Mouse (Mus musculus) midbrain, postnatal 0 days (tissue): ENCODE measurements around the gene Cd101. TPM values are rescaled to one million over a fixed set of nuclear protein-coding genes. Genes with fewer than 3 reads are reported as not detected.

Experiments
- ATAC-seq: fragments of 200-750 bp; cut with Nextera tagmentation; 2 replicates; pipeline ENCODE4 v1.8.0; 2017; ENCODE audit warnings: moderate number of reproducible peaks, mild to moderate bottlenecking, moderate TSS enrichment, moderate library complexity; ENCODE audit not compliant: low FRiP score
- DNase-seq: peaks from one replicate; pipeline ENCODE4 v3.0.0-alpha.2; 2015; ENCODE audit warnings: low spot score
- H3K27ac ChIP-seq: fragments of 300-500 bp; sonication (generic); 2 replicates; pipeline ENCODE4 v1.5.1; 2014; ENCODE audit warnings: low read depth, mild to moderate bottlenecking, low read length, mixed read lengths
- H3K27me3 ChIP-seq: fragments of 300-500 bp; sonication (generic); 2 replicates; pipeline ENCODE4 v1.6.1; 2014; ENCODE audit warnings: low read length, control low read depth, mixed read lengths; ENCODE audit not compliant: insufficient read depth
- H3K36me3 ChIP-seq: fragments of 300-500 bp; sonication (generic); 2 replicates; pipeline ENCODE4 v1.6.1; 2014; ENCODE audit warnings: low read length, control low read depth, mixed read lengths; ENCODE audit not compliant: insufficient read depth
- H3K4me1 ChIP-seq: fragments of 300-500 bp; sonication (generic); 2 replicates; pipeline ENCODE4 v1.6.1; 2014; ENCODE audit warnings: mild to moderate bottlenecking, control low read depth, antibody characterized with exemption, low read length, mixed read lengths; ENCODE audit not compliant: insufficient read depth
- H3K4me2 ChIP-seq: fragments of 300-500 bp; sonication (generic); 2 replicates; pipeline ENCODE4 v1.6.1; 2014; ENCODE audit warnings: low read depth, mild to moderate bottlenecking, low read length, mixed read lengths; ENCODE audit not compliant: poor library complexity, severe bottlenecking
- H3K4me3 ChIP-seq: fragments of 300-500 bp; sonication (generic); 2 replicates; pipeline ENCODE4 v1.5.1; 2014; ENCODE audit warnings: low read depth, mild to moderate bottlenecking, low read length, moderate library complexity
- H3K9ac ChIP-seq: fragments of 300-500 bp; sonication (generic); replicated peaks from 2 replicates; pipeline ENCODE4 v1.6.1; 2014; ENCODE audit warnings: mild to moderate bottlenecking, low read length, moderate library complexity, mixed read lengths; ENCODE audit not compliant: poor library complexity, severe bottlenecking
- H3K9me3 ChIP-seq: fragments of 300-500 bp; sonication (generic); 2 replicates; pipeline ENCODE4 v1.6.1; 2016; ENCODE audit warnings: low read length, control low read depth
- CTCF ChIP-seq: IDR thresholded peaks from 2 replicates; pipeline ENCODE4 v1.5.1; 2016; ENCODE audit warnings: antibody characterized with exemption, mild to moderate bottlenecking
- WGBS: fragments of 180-500 bp; shearing (Covaris S2); extraction: QIAGEN DNeasy Blood & Tissue Kit; methylation state at CpG from one replicate; pipeline ENCODE4 v1.1.7; 2014; 5-methylcytosine and 5-hydroxymethylcytosine counted together
- polyA plus RNA-seq: library from polyadenylated mRNA; unstranded; fragments of >200 nt; fragmentation: Nextera tagmentation; extraction: Ambion mirVana; gene quantifications from 2 replicates; pipeline ENCODE4 v1.2.1, GENCODE M21; 2015
- total RNA-seq: library from RNA; depleted of rRNA; stranded (reverse); fragments of >200 nt; gene quantifications from 2 replicates; pipeline ENCODE4 v1.2.3, GENCODE M21; 2014

The Cd101 gene
- total and polyA plus RNA-seq, 2 experiments from 2014 or later: 0.07 to 0.44 TPM

DNA sequence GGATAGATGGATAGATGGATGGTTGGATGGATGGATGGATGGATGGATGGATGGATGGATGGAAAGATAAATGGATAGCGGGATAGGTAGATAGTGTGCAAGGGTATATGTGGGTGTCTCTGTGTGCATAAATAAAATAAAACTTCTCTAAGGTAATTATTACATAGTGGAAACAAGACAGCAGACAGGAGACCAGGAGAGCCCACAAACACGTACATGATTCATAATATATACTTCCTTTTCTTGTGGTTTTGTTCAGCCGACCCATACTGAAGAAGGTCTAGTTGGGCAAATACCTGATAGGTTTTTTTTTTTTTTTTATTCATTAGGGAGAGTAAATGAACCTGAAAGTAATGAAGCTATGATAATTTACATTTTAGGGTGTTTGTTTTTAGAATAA is 15.8 kb downstream of the Cd101 start:
- no peak for DNase-seq
- WGBS: 87% methylated on average over 3 of the region's 3 CpGs
- H3K4me1 ChIP-seq: no peaks in the 10 kb centered on the region
- no peak overlapping the region for H3K9ac ChIP-seq
- H3K36me3 ChIP-seq: no peaks in the 10 kb centered on the region
- ATAC-seq: no peak
- H3K27me3 ChIP-seq: no peaks in the 10 kb centered on the region
- no peak for TF ChIP-seq CTCF
- H3K4me3 ChIP-seq: no peak overlapping the region
- H3K9me3 ChIP-seq: no peaks in the 10 kb centered on the region
- H3K27ac ChIP-seq: no peak overlapping the region
- H3K4me2 ChIP-seq: no peak overlapping the region

DNA sequence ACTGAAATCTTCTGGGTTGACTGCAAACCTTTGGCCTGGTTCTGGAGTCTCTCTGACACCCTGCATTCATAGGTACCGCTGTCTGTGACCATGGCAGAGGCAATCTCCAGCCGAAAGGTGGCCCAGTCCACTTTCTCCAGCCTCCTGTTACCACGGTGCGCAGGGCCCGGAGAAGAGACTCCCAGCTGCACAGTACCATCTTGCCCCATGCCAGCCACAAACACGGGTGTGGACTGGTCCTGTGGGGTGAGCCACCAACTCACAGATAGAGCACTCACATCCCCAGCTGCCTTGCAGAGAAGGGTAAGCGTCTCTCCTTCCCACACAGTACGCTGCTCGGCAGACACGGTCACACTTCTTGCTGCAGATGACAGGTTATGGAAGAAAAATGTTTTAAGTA is 16.4 kb downstream of the Cd101 start:
- ATAC-seq: no peak
- Histone ChIP-seq H3K9ac (no peak overlapping the region), H3K4me3 (no peak overlapping the region)

GRCm38 (mm10) chr3:101012597-101012996 is 16.8 kb downstream of the Cd101 start:
- Histone ChIP-seq H3K9ac (no peak overlapping the region), H3K4me1 (no peaks in the 10 kb centered on the region), H3K9me3 (no peaks in the 10 kb centered on the region), H3K27me3 (no peaks in the 10 kb centered on the region), H3K4me2 (no peak overlapping the region), H3K4me3 (no peak overlapping the region), H3K27ac (no peak overlapping the region; the same call in 1 of the 2 replicates), H3K36me3 (no peaks in the 10 kb centered on the region)
- 72% methylated on average over 8 of the region's 8 CpGs for WGBS
- ATAC-seq (0 out of 2 replicates have a peak, but pooled peaks have one; percentile 38), DNase-seq (no peak)
- no peak for TF ChIP-seq CTCF

More for the DNA sequence above, 16.4 kb downstream of the Cd101 start:
- Histone ChIP-seq H3K9me3 (no peaks in the 10 kb centered on the region), H3K4me1 (no peaks in the 10 kb centered on the region), H3K4me2 (no peak overlapping the region), H3K27me3 (no peaks in the 10 kb centered on the region), H3K36me3 (no peaks in the 10 kb centered on the region), H3K27ac (no peak overlapping the region; the same call in 1 of the 2 replicates)
- 92% methylated on average over 10 of the region's 10 CpGs for WGBS
- no peak for TF ChIP-seq CTCF
- no peak for DNase-seq

DNA sequence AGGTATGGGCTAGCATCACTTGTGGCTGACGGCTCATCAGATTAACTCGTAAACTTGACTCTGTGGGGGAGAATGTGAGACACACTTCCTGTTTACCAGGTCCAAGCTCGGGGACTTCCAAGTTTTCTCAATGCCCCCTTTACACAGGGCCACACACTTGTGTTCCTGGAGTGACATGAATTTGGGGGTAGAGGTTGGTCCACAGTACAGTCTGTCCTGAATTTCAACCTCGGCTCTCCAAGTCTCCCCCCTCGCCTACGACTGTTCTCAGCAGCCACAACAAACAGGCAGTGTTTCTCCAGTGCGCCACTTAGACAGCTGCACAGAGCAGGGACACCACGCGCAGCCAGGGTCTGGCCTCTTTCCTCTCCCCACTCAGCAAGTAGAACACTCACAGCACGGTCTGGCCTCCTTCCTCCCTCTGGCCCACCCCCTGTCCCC is 17.2 kb downstream of the Cd101 start:
- Histone ChIP-seq H3K9ac (no peak overlapping the region), H3K4me2 (no peak overlapping the region), H3K27ac (no peak overlapping the region), H3K4me3 (no peak overlapping the region), H3K36me3 (no peaks in the 10 kb centered on the region), H3K4me1 (no peaks in the 10 kb centered on the region), H3K9me3 (no peaks in the 10 kb centered on the region), H3K27me3 (no peaks in the 10 kb centered on the region)
- TF ChIP-seq CTCF: no peak
- peak; percentile 65; the same call in 1 of the 2 replicates for ATAC-seq
- 65% methylated on average over 10 of the region's 10 CpGs for WGBS
- peak; percentile 41 for DNase-seq

DNA sequence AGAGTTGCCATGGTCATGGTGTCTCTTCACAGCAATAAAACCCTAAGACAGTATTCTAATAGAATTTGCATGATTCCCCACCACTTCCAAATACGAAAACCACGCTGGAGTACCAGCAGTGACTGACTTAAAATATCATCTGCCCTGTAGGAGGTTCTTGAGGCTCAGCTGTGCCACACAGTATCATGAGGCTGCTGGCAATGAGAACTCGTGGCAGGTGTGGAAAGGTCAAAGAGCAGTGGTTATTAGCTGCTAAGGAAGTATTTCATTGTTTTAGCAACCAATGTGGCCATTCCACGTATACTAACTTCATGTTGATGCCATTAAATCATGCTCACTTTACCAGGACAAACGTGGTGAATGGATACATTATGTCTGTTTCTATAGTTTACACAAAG is 18.2 kb downstream of the Cd101 start:
- H3K27me3 ChIP-seq: no peaks in the 10 kb centered on the region
- 76% methylated on average over 5 of the region's 5 CpGs for WGBS
- no peak for ATAC-seq

GRCm38 (mm10) chr3:101010589-101011202 is 18.7 kb downstream of the Cd101 start:
- 96% methylated on average over 4 of the region's 4 CpGs for WGBS
- Histone ChIP-seq H3K9me3 (no peaks in the 10 kb centered on the region), H3K27me3 (no peaks in the 10 kb centered on the region), H3K9ac (no peak overlapping the region), H3K36me3 (no peaks in the 10 kb centered on the region), H3K4me1 (no peaks in the 10 kb centered on the region), H3K27ac (no peak overlapping the region), H3K4me2 (no peak overlapping the region), H3K4me3 (no peak overlapping the region)
- no peak for DNase-seq
- ATAC-seq: no peak
- TF ChIP-seq CTCF: no peak

More for the DNA sequence above, 18.2 kb downstream of the Cd101 start:
- Histone ChIP-seq H3K4me1 (no peaks in the 10 kb centered on the region), H3K36me3 (no peaks in the 10 kb centered on the region), H3K4me3 (no peak overlapping the region), H3K9me3 (no peaks in the 10 kb centered on the region), H3K27ac (no peak overlapping the region), H3K4me2 (no peak overlapping the region), H3K9ac (no peak overlapping the region)
- DNase-seq: no peak
- TF ChIP-seq CTCF: no peak
